Mouse (Mus musculus): ENCODE results near the gene Cby3. TPM values are rescaled to one million over a fixed set of nuclear protein-coding genes. Genes with fewer than 3 reads are reported as not detected.

The Cby3 gene
- total RNA-seq, 2 experiments from 2014 or later = not detected

DNA sequence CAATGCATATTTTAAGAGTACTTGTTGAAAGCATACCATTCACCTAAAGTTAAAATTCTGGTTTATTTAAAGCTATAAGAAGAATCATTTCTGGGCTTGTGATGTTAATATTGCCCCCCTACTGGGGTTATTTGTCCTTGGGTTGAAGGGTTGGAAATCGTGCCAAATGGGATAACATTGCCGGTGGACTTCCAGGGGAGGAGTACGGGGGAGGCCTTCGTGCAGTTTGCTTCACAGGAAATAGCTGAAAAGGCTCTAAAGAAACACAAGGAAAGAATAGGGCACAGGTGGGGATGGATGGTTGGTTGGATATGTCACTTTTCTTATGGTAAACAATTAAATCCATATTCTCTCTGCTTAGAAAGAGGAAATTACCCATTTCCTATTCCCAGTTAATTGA lies 27.0 kb downstream of the Cby3 start:
- intact Hi-C loops (cut with DNase I) = no loop called here
- DNase-seq (ENCODE audit: low spot score in 2 of 2) = no peak

DNA sequence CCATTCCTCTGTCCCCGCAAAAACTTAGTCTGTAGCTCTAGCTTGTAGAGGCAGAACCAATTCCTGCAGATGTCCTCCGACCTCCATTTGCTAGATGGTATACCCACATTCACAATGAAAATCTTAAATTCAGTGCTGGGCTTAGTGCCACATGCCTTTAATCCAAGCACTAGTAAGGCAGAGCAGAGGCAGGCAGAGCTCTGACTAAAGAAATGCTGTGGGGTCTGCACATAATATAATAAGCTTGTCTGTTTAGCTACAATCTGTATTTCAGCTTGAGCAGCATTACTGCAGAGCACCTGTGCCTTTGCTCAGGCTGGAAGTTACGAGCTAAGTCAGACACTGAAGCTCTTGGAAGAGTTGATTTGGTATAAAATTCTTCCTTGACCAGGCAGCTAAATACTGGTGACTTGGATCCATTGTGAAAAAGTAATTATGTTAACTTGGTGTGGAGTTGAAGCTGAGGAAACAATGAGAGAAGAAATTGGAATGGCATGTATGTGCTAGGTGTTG lies 33.0 kb downstream of the Cby3 start:
- intact Hi-C loops (cut with DNase I) = no loop called here

DNA sequence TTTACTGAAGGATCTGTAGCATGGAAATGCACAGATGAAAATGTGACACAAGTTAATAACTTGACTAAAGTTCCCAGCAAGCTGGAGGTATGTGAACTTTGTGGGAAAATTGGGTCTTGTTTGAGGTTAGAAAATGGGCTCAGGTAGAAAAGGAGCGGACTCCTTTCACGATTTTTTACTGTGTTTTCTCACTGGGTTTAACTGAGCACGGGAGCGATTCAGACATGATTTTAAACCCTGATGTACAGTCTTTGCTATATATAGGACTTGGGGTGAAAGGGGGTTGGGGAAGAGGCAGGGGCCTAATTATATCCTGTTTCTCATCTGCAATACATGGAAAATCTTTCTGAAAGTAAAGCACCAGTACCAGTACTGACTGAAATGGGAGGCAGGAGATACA lies 33.4 kb downstream of the Cby3 start:
- intact Hi-C loops (cut with DNase I) = no loop called here
- no peak for DNase-seq (ENCODE audit: low spot score in 2 of 2)

More for the DNA sequence above, 33.0 kb downstream of the Cby3 start:
- no peak for DNase-seq (ENCODE audit: low spot score in 2 of 2)

DNA sequence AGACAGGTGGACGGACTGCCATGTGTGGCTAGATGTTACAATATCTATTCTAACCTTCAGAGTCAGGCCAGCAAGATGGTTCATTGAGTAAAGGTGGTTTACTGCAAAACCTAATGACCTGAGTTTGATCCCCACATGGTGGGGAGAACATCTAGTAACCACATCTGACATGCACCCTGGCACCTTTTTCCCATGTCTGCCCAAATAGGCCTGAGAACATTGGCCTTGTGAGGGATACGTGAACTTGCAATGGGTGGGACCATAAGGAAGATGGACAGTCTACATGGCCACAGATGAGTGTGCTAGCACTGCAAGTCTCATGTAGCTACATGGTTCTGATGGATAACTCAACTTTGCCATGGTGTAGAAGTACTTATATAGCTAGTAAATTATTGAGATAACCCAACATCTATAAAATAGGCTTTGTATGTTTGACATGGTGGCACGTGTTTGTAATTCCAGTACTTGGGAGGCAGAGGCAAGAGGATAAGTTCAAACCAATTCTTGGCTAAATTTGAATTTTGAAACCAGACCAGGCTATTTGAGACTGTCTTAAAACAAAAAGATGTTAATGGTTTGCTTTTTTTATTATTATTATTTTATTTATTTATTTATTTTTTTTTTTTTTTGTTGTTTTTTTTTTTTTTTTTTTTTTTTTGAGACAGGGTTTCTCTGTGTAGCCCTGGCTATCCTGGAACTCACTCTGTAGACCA lies 34.1 kb downstream of the Cby3 start:
- intact Hi-C loops (cut with DNase I) = no loop called here
- DNase-seq (ENCODE audit: low spot score in 2 of 2) = no peak

DNA sequence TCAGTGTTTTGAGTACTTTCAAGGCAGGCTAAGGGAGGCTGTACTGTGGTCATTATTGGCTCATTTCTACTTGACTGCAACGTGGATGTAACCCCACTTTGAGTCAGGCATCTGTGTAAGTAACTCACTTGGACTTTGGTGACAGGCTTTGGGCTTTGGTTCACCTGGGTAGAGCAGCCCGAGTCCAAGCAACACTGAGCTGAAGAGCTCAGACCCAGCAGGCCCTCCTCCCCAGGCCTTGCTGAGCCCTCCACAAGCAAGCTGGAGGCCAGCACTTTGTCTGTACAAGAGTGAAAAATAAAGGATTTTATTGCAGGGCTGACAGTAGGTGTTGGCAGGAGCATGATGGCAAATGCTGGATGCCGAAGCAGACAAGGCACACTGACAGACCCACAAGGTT lies 34.7 kb downstream of the Cby3 start:
- intact Hi-C loops (cut with DNase I) = no loop called here
- DNase-seq (ENCODE audit: low spot score in 2 of 2) = no peak

DNA sequence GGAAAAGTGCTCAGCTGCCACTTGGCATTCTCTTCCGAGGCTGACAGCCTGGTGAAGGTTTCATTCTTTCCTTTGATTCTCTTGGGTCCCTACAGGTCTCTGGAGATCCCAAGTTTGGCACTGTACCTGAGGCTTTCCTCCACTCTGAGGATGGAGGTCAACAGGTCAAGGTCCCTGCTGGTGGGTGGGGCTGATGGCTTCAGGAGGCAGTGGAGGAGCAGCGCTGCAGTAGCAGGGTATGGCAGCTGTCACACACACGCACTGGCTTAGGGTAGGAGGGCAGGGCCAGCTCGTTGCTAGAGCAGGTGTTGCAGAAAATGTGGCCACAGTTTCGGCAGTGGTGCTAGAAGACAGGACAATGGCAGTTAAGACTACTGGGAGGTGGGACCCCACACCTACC lies 35.4 kb downstream of the Cby3 start:
- no peak for DNase-seq (ENCODE audit: low spot score in 2 of 2)
- intact Hi-C loops (cut with DNase I) = no loop called here

DNA sequence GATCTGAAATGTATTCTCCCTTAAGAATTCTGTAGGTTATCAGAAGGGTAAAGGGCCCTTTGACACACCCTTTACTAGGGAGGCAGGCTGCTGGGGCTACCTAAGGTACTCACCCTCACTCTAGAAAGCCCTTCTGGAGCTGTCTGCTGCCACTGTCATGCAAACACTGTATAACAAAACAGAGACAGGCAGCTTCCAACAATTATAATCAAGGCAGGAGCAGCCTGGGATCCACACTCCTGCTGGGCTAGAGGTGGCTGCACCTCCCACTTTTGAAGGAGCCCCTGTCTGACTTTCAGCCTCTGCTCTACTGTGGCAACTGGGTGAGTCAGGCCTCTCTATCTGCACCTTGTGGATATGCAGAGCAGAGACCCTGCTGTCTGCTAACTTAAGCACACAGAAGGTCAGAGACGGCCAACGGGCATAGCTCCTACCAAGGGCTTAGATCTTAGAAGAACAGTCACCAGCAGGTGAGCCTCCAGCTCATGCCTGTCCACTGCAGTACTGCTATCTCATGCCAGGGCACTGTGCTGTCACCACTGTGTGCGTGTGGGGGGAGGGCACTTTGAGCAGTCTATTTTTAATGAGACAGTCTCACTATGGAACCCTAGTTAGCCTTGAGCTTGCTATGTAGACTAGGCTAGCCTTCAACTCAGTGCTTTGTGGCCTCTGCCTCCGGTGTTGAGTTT lies 37.2 kb downstream of the Cby3 start:
- no peak for DNase-seq (ENCODE audit: low spot score in 2 of 2)
- intact Hi-C loops (cut with DNase I) = no loop called here

DNA sequence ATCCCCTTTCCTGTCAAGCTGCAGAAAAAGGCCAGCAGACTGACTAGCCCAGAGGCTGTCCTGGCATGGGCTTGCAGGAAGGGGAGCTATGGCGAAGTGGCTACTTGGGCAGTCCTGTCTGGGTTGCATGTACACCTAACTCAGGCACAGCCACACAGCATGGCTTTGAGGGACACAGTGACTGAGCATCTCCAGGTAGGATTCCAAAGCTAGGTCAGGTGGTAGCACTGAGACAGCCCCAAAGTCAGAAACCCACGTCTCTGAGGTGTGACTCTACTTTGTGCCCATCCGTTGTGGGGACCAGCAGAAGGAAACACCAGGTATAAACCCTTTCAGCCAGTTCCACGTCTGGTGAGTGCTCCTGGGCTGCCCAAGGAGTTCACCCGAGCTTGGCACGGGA lies 39.0 kb downstream of the Cby3 start:
- intact Hi-C loops (cut with DNase I) = no loop called here
- no peak for DNase-seq (ENCODE audit: low spot score in 2 of 2)

DNA sequence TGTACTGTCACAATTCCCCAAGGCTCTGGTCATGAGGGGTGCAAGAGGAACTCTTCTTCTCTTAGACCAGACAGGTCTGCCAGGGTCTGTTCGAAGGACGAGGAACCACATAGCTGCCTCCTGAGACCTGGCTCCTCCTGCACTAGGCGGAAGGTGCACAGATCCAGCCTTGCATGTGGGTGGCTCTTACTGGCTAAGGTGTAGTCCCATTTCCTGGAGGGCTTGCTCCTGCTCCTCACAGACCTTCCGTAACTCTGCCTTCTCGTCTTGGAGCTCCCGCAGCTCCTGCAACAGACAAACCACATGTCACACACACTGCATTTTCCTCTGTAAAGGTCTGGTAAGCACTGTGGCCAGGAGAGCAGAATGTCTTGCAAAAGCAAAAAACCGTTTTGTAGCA lies 40.5 kb downstream of the Cby3 start:
- no peak for DNase-seq (ENCODE audit: low spot score in 2 of 2)
- intact Hi-C loops (cut with DNase I) = no loop called here

DNA sequence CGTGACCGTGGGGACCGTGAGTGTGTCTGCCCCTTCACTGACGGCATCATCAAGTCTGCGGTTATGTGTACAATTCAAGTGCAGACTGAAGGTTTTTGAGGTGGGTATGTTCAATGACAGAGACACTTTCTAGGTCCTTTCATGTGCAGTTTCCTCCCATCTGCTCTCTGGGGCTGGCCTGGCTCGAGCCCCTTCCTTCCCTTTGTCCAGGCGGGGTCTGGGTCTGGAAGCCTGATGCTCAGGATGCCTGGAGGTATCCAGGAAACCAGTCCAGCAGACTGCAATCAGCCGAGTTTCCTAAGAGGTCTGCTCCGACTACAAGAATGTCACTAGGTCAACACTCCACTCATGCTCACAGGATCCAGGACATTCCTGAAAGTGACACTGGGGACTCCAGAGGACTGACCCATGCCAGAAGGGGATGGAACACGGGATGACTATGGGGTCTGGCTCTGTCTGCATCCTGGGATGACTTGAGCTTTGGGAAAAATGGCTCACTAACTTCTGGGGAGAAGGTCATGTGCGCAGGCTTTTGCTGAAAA lies 42.6 kb downstream of the Cby3 start:
- intact Hi-C loops (cut with DNase I) = no loop called here
- no peak for DNase-seq (ENCODE audit: low spot score in 2 of 2)

DNA sequence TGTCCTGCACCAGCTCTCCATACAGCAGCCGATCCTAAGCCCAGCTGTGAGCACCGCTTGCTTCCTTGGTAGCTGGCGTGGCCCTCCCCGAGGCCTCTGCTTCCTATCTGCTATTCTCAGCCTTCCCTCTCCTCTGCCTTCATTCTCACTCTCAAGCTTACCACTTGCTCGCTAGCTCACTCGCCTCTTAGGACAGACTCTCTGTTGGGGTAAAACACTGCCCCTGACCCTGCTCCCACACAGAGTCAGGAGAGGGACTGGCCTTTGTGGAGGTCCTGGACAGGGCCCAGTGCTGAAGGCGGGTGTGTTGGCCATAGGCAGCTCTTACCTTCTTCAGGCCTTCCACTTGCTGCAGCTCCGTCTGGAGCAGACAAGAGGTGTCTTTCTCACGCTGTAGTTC lies 43.1 kb downstream of the Cby3 start:
- DNase-seq (ENCODE audit: low spot score in 2 of 2) = no peak
- intact Hi-C loops (cut with DNase I) = no loop called here

DNA sequence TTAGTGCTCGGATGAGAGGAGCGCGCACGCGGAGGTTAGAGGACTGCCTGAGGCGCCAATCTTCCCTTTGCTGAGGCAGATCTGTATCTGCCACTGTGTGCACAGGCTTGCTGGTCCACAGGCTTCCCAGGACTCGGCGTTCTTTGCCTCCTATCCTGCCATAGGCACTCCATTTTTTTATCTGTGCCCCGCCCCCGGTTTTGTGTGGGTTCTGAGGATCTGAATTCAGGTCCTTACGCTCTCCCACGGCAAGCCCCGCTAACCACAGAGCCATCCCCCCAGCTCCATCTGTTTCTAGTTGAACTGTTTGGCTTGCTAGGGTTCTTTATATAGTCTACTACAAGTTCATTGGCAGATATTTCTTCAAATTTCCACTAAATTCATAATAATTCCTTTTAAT lies 44.5 kb downstream of the Cby3 start:
- intact Hi-C loops (cut with DNase I) = no loop called here
- no peak for DNase-seq (ENCODE audit: low spot score in 2 of 2)

DNA sequence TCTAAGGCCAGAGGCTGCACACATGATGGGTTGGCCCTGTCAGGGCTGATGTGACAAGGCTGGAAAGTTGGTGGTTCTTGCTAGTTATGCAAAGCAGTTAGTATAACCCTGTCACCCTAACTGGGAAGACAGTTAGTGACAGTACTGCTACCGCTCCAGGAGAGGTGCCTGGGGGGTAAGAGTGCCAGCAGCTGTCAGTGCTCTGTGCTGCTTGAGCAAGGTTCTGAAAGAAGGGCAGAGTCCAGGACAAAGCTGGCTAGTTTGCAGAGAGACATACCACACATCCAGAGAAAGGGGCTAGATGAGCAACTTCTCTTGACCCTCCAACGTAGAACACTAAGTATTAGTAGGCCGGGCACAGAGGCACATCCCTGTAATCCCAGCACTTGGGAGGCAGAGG lies 48.2 kb downstream of the Cby3 start:
- intact Hi-C loops (cut with DNase I) = no loop called here
- no peak for DNase-seq (ENCODE audit: low spot score in 2 of 2)

DNA sequence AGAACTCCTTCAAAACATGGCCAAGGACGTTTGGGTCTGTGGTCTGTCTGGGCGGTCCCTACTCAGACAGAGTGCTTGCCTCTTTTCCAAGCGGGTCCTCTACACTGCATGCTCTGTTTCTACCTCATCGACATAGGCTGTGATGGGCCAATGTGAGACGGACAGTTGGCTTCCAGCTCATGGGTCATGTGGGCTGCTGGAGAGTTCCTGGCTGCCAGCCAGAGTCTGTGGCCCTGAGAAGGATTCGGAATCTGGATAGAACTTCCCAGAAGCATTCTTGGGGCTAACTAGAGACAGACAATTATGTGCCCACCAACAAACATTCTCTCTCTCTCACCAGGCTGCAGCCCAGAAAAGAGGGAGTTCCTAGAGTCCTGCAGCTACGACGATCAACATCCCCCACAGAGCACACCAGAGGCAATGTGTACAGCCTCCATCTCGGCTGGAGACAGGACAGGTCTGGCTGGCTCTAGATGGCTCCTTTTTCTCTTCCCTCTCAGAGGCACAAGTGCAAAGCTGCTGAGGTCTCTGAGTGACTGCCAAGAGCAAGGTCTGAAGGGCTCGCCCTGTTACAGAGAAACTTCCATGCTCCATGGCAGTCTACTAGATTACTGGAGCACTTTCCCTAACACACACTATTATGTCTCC lies 49.2 kb downstream of the Cby3 start:
- no peak for DNase-seq (ENCODE audit: low spot score in 2 of 2)

DNA sequence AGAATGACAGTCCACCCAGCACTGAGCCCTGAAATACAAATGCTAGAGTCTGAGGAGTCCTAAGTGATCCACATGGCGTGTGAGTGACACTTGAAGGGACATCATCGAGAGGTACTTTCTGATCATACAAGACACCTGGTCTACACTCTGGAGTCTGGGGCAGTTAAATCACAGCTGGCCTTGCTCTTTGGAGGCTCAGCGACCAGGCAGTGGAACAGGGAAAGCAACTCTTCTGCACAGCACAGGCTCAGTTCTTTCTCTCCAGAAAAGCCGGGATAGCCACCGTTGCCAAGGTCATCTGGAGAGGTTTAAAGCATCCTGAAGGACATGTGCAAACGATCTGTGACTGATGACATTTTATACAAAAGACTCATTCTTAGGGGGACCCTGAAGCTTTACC lies 53.0 kb downstream of the Cby3 start:
- intact Hi-C loops (cut with DNase I) = no loop called here
- no peak for DNase-seq (ENCODE audit: low spot score in 2 of 2)

More for the DNA sequence above, 49.2 kb downstream of the Cby3 start:
- intact Hi-C loops (cut with DNase I) = no loop called here

Small RNA genes within 50 kb of the gene (microRNA-seq; reads per million reads assigned to microRNA genes)
- 0 reads per million in 2 experiments for gene Mir804

Other genes starting within 250 kb of the Cby3 start
- 100 to 1,000 TPM in 1 of 2 experiments, 10 to 100 TPM in 1; 90.3 to 103 TPM for gene Tbc1d9b, start 223.1 kb upstream of the Cby3 start, total RNA-seq (2021)
- gene Mrnip, start 180.0 kb upstream of the Cby3 start, total RNA-seq (2021) = 10 to 100 TPM; 15.1 to 18.1 TPM
- 100 to 1,000 TPM; 394 to 430 TPM for gene Sqstm1, start 143.6 kb upstream of the Cby3 start, total RNA-seq (2021)
- 100 to 1,000 TPM in 1 of 2 experiments, 10 to 100 TPM in 1; 97.3 to 100 TPM for gene Mgat4b, start 143.6 kb upstream of the Cby3 start, total RNA-seq (2021)
- gene Ltc4s, start 115.8 kb upstream of the Cby3 start, total RNA-seq (2021) = 10 to 100 TPM; 11.4 to 11.6 TPM
- 1 to 10 TPM; 8.8 to 8.9 TPM for gene Maml1, start 62.2 kb upstream of the Cby3 start, total RNA-seq (2021)
- gene Canx, start 28.8 kb upstream of the Cby3 start, total RNA-seq (2021) = 100 to 1,000 TPM; 404 to 407 TPM
- 100 to 1,000 TPM; 201 to 225 TPM for gene Hnrnph1, start 22.5 kb downstream of the Cby3 start, total RNA-seq (2021)
- gene Rufy1, start 76.7 kb downstream of the Cby3 start, total RNA-seq (2021) = 10 to 100 TPM; 25.5 to 25.8 TPM
- 10 to 100 TPM; 12.3 to 13.2 TPM for gene Adamts2, start 247.6 kb downstream of the Cby3 start, total RNA-seq (2021)

Measured in left cerebral cortex, postnatal 14 days (tissue).